Mouse (Mus musculus): Measurements from ENCODE around the gene Cct7. TPM values are rescaled to one million over a fixed set of nuclear protein-coding genes. Genes with fewer than 3 reads are reported as not detected.
"Not testable (repeated sequence)": the region's sequence is repeated elsewhere in the genome, so short reads cannot be mapped to it uniquely, and the experiment has no call there.

Gene Cct7
- polyA plus RNA-seq, 1 experiment from 2014 or later = 695 TPM

DNA sequence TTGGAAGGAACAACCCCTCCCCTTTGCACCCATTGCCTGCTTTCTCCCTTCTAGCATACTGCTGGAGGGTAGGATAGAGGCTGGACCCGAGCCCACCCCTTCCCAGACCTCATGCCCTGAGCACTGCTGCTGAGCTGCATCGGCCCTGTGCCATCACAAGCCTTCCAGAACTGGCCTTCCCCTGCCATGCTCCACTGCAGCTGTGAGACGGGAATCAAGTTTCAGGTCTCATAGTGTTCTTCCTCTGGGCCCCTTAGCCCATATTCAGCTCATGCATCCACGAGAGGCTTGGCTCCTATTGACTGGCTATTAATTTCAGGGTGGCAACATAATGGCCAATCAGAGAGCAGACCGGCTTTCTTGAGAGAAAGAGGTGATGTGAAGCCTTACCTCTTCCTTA, 6.0 kb upstream of the Cct7 start:
- DNase-seq (ENCODE audit: low spot score) (no peak), ATAC-seq (replicated peaks; ENCODE audit: low FRiP score) (no peak)
- peaks cover 20% of the 10 kb centered on the region for H3K36me3 ChIP-seq (ENCODE audit: control insufficient read depth, insufficient read depth, low read length)
- no peak overlapping the region for H3K4me2 ChIP-seq
- H3K27ac ChIP-seq (ENCODE audit: low read depth, low read length) = no peak overlapping the region
- no peak overlapping the region for H3K9ac ChIP-seq (ENCODE audit: low read depth, low read length)
- H3K27me3 ChIP-seq (replicated peaks; ENCODE audit: control insufficient read depth, insufficient read depth, low read length) = no peaks in the 10 kb centered on the region
- H3K4me1 ChIP-seq (replicated peaks; ENCODE audit: control insufficient read depth, insufficient read depth, low read length) = peaks cover under 1% of the 10 kb centered on the region; the same call in 1 of the 2 replicates
- 91% methylated on average over 5 of the region's 5 CpGs for WGBS
- H3K9me3 ChIP-seq (ENCODE audit: control insufficient read depth, low read length) = no peaks in the 10 kb centered on the region
- H3K4me3 ChIP-seq (ENCODE audit: low read depth, low read length) = no peak overlapping the region

DNA sequence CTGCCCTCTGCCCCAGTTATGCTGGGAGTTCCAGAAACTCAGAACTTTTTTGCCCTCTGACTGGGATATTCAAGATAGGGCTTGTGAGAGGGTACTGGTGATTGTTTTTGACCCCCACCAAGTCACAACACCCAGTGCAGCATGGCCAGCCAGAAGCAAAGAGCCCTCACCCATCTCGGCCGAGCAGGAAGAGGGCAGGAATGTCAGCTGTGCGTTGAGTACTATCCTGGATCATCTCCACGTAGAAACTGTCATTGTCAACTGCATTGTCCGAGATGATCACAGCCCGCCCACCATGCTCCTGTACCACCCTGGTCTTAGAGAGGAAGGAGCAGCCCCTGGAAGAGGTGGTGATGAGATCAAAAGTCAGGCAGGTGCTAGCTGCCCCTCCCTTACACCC, 4.0 kb upstream of the Cct7 start:
- Histone ChIP-seq H3K4me1 (replicated peaks; ENCODE audit: control insufficient read depth, insufficient read depth, low read length) (peaks cover 3% of the 10 kb centered on the region; the same call in 1 of the 2 replicates), H3K36me3 (ENCODE audit: control insufficient read depth, insufficient read depth, low read length) (peaks cover 8% of the 10 kb centered on the region), H3K4me3 (ENCODE audit: low read depth, low read length) (no peak overlapping the region), H3K9me3 (ENCODE audit: control insufficient read depth, low read length) (no peaks in the 10 kb centered on the region), H3K27ac (ENCODE audit: low read depth, low read length) (no peak overlapping the region), H3K27me3 (replicated peaks; ENCODE audit: control insufficient read depth, insufficient read depth, low read length) (no peaks in the 10 kb centered on the region), H3K9ac (ENCODE audit: low read depth, low read length) (no peak overlapping the region), H3K4me2 (no peak overlapping the region)
- DNase-seq (ENCODE audit: low spot score) = no peak
- ATAC-seq (replicated peaks; ENCODE audit: low FRiP score) = no peak
- 79% methylated on average over 6 of the region's 6 CpGs for WGBS

DNA sequence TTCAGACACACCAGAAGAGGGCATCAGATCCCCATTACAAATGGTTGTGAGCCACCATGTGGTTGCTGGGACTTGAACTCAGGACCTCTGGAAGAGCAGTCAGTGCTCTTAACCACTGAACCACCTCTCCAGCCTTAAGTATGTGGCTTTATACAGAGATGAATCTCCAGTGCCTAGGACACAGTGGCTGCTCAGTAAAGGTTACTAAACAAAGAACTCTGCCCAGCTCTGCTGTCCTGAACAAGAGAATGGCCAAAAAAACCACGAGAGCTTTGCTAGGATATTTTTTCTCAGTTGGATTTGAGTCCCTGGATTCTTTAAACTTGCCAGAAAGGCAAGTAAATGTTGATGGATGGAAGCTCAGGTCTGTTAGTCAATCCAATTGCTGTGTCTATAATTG, 1.2 kb upstream of the Cct7 start:
- H3K9me3 ChIP-seq (ENCODE audit: control insufficient read depth, low read length); H3K27ac ChIP-seq (ENCODE audit: low read depth, low read length); ATAC-seq (replicated peaks; ENCODE audit: low FRiP score); DNase-seq (ENCODE audit: low spot score); H3K27me3 ChIP-seq (replicated peaks; ENCODE audit: control insufficient read depth, insufficient read depth, low read length); H3K36me3 ChIP-seq (ENCODE audit: control insufficient read depth, insufficient read depth, low read length): not testable (repeated sequence)
- whole genome bisulfite sequencing = 67% methylated on average over 1 of the region's 1 CpGs
- Histone ChIP-seq H3K4me3 (ENCODE audit: low read depth, low read length) (peak overlapping the region; percentile 79), H3K9ac (ENCODE audit: low read depth, low read length) (peak overlapping the region; percentile 85), H3K4me2 (peak overlapping the region; percentile 80), H3K4me1 (replicated peaks; ENCODE audit: control insufficient read depth, insufficient read depth, low read length) (peaks cover 23% of the 10 kb centered on the region)

DNA sequence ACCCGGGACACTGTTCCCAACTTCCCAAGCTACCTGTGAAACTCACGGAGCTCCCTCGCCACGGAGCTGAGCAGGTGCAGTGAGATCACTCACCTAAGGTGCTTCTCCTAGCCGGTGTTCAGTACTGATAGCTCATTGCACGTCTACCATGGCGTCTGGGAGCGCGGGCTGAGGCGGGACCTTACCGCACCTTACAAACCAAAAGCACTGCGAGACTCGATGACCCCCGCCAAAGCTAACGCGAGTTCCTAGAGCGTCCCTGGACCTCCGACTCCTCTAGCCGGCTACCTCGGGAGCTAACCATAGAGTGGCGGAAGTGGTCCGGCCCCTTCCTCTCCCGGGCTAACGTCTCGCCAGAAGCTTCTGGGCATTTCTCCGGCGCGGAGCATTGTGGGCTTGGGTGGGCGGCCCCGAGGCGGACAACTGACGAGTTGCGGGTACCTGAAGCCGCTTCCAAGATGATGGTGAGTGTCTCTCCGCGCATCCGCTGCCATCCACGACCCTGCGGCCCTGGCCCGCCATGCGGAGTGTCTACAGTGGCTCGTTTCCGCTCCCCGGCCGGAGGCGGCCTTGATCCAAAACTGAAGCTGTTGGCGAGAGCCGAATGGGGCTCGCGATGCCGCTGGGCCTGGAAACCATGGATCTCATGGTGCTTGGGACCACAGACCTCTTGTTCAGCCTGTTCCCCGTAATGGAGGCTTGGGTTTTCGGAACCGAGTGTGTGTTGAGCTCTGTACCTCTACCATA, 523 bp downstream of the Cct7 start, which contains the start of gene Pradc1:
Gene Pradc1, minus strand, starts transcription at position 307 of the 747 bp plus-strand sequence.
- peak within 1 kb of the TSS; percentile 87 for H3K9ac ChIP-seq (ENCODE audit: low read depth, low read length)
- peak; percentile 88 for ATAC-seq (replicated peaks; ENCODE audit: low FRiP score)
- peak; percentile 97 for DNase-seq (ENCODE audit: low spot score)
- H3K4me3 ChIP-seq (ENCODE audit: low read depth, low read length) = peak within 1 kb of the TSS; percentile 79
- H3K27ac ChIP-seq (ENCODE audit: low read depth, low read length) = peak within 1 kb of the TSS; percentile 85
- H3K4me1 ChIP-seq (replicated peaks; ENCODE audit: control insufficient read depth, insufficient read depth, low read length) = peaks cover 34% of the 10 kb centered on the region
- no peaks in the 10 kb centered on the region for H3K27me3 ChIP-seq (replicated peaks; ENCODE audit: control insufficient read depth, insufficient read depth, low read length)
- under 1% methylated on average over 54 of the region's 54 CpGs for WGBS
- peaks cover under 1% of the 10 kb centered on the region; the same call in 1 of the 2 replicates for H3K36me3 ChIP-seq (ENCODE audit: control insufficient read depth, insufficient read depth, low read length)
- H3K9me3 ChIP-seq (ENCODE audit: control insufficient read depth, low read length) = no peaks in the 10 kb centered on the region
- peak within 1 kb of the TSS; percentile 80 for H3K4me2 ChIP-seq

DNA sequence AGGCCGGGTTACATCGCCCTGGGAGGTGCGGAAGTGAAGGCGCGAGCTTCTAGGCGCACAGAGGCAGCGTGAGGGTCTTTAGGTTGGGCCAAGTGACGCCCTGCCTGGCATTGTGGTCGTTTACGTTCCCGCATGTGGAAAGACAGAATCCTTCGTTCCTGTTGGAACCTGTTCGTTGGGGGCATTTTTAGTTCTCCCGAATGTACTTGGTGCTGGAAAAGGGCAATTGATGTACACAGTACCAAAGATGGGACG, 1.0 kb downstream of the Cct7 start:
- peaks cover 36% of the 10 kb centered on the region for H3K4me1 ChIP-seq (replicated peaks; ENCODE audit: control insufficient read depth, insufficient read depth, low read length)
- no peaks in the 10 kb centered on the region for H3K9me3 ChIP-seq (ENCODE audit: control insufficient read depth, low read length)
- H3K27me3 ChIP-seq (replicated peaks; ENCODE audit: control insufficient read depth, insufficient read depth, low read length) = no peaks in the 10 kb centered on the region
- peak overlapping the region; percentile 85 for H3K27ac ChIP-seq (ENCODE audit: low read depth, low read length)
- peak overlapping the region; percentile 80 for H3K4me2 ChIP-seq
- peak overlapping the region; percentile 87 for H3K9ac ChIP-seq (ENCODE audit: low read depth, low read length)
- DNase-seq (ENCODE audit: low spot score) (no peak), ATAC-seq (replicated peaks; ENCODE audit: low FRiP score) (no peak)
- WGBS = 0% methylated on average over 15 of the region's 15 CpGs
- H3K4me3 ChIP-seq (ENCODE audit: low read depth, low read length) = peak overlapping the region; percentile 79
- no peaks in the 10 kb centered on the region for H3K36me3 ChIP-seq (ENCODE audit: control insufficient read depth, insufficient read depth, low read length)

DNA sequence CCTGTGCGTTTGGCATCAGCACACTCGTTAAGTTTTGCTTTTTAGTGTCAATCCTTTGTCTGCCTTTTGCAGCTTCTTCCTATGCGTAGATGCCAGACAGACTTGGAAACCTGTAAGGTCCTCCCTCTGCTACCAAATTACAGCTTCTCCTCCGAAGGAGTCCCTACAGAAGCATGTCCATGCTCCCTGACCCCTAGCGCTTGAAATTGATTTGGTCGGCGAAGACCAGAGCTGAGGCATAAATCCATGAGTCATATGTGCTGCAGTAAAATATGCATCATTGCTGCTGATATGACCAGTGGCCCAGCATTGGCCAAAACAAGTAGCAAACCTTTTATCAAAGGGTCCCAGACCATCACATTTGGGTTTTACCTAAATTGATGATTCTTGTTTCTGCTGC, 1.5 kb downstream of the Cct7 start:
- ATAC-seq (replicated peaks; ENCODE audit: low FRiP score) = no peak
- 10% methylated on average over 7 of the region's 7 CpGs for WGBS

DNA sequence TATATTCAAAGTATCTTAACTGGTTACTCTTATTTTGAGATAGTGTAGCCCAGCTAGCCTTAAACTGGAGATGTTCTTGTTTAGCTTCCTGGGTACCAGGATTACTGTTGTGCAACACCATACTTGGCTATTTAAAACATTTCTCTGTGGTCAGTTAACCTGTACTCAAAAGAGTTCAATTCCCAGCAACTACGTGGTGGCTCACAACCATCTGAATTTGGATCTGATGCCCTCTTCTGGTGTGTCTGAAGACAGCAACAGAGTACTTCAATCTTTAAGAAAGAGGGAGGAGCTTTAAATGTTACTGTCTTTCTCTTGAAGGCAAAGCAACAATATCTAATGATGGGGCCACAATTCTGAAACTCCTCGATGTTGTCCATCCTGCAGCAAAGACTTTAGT, 8.3 kb downstream of the Cct7 start:
- DNase-seq (ENCODE audit: low spot score) (no peak), ATAC-seq (replicated peaks; ENCODE audit: low FRiP score) (no peak)
- no peak overlapping the region for H3K9ac ChIP-seq (ENCODE audit: low read depth, low read length)
- 78% methylated on average over 2 of the region's 2 CpGs for WGBS
- no peak overlapping the region for H3K4me3 ChIP-seq (ENCODE audit: low read depth, low read length)
- no peaks in the 10 kb centered on the region for H3K9me3 ChIP-seq (ENCODE audit: control insufficient read depth, low read length)
- H3K4me1 ChIP-seq (replicated peaks; ENCODE audit: control insufficient read depth, insufficient read depth, low read length) = peaks cover 18% of the 10 kb centered on the region
- H3K36me3 ChIP-seq (ENCODE audit: control insufficient read depth, insufficient read depth, low read length) = peaks cover 45% of the 10 kb centered on the region
- H3K4me2 ChIP-seq = no peak overlapping the region
- H3K27me3 ChIP-seq (replicated peaks; ENCODE audit: control insufficient read depth, insufficient read depth, low read length) = no peaks in the 10 kb centered on the region
- no peak overlapping the region for H3K27ac ChIP-seq (ENCODE audit: low read depth, low read length)

More for the DNA sequence above, 1.5 kb downstream of the Cct7 start:
- DNase-seq (ENCODE audit: low spot score) = no peak
- H3K27me3 ChIP-seq (replicated peaks; ENCODE audit: control insufficient read depth, insufficient read depth, low read length) = no peaks in the 10 kb centered on the region
- H3K4me3 ChIP-seq (ENCODE audit: low read depth, low read length) = peak overlapping the region; percentile 79
- no peak overlapping the region for H3K27ac ChIP-seq (ENCODE audit: low read depth, low read length)
- no peaks in the 10 kb centered on the region for H3K9me3 ChIP-seq (ENCODE audit: control insufficient read depth, low read length)
- H3K9ac ChIP-seq (ENCODE audit: low read depth, low read length) = peak overlapping the region; percentile 87
- H3K4me1 ChIP-seq (replicated peaks; ENCODE audit: control insufficient read depth, insufficient read depth, low read length) = peaks cover 36% of the 10 kb centered on the region
- peak overlapping the region; percentile 80 for H3K4me2 ChIP-seq
- no peaks in the 10 kb centered on the region for H3K36me3 ChIP-seq (ENCODE audit: control insufficient read depth, insufficient read depth, low read length)

DNA sequence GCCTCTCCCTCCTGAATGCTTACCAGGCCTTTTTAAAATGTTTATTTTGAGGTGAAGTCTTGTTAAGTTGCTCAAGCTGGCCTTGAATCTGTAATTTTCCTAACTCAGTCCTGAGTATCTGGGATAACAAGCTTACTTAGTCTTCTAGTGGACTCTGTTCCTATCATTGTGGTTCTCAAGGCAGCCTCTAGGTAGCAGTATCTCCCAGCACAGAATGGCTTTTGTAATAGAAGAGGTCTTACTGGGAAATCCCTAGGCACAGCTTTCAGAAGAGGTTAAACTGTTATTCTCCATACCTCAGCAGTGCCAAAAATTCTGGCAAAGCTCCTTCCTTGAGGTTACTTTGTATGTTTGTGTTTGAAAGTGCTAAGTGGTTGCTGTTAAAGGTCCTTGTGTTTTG, 14.1 kb downstream of the Cct7 start:
- ATAC-seq (replicated peaks; ENCODE audit: low FRiP score) (no peak), DNase-seq (ENCODE audit: low spot score) (no peak)
- Histone ChIP-seq H3K4me2 (no peak overlapping the region), H3K36me3 (ENCODE audit: control insufficient read depth, insufficient read depth, low read length) (peaks cover 71% of the 10 kb centered on the region), H3K4me1 (replicated peaks; ENCODE audit: control insufficient read depth, insufficient read depth, low read length) (no peaks in the 10 kb centered on the region), H3K4me3 (ENCODE audit: low read depth, low read length) (no peak overlapping the region), H3K27ac (ENCODE audit: low read depth, low read length) (no peak overlapping the region), H3K9ac (ENCODE audit: low read depth, low read length) (no peak overlapping the region), H3K9me3 (ENCODE audit: control insufficient read depth, low read length) (no peaks in the 10 kb centered on the region), H3K27me3 (replicated peaks; ENCODE audit: control insufficient read depth, insufficient read depth, low read length) (no peaks in the 10 kb centered on the region)

Data from liver, embryonic 11.5 days (tissue).